Comparison of ENCODE assay signal across 8 mouse cellular contexts in the genomic region with DNA sequence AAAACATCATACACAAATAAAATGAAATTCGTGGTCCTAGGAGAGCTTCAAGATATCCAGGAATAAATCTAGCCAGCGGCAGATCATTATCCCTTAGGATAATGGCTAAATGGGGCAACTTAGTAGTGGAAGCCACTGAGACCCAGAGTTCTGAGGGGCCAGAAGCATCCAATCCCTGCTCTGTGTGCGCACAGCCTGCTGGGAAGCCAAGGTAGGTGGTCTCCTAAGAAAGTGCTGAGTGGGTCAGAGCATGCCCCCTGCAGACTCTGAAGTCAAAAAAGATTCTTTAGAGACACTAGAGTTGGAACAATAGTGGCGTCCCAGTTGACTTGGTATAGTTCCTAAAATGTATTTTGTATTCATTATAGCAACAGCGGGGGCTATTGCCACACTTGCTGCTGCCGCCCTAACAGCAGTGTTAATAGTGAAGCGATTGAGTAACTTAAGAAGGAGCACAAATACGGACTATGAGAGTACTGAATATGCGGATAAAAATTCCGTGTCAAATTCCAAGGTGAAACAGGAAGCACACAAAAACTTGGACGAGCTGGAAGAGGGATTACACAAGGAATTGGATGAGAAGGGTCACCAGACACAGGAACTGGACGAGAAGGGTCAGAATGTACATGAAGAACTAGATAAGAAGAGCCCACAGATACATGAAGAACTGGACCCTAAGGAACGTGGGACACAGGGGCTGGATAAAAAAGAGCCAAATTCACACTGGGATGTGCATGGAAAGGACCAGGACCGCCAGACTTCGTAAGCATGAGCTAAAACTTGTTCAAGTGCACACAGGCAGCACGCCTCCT. TPM values are rescaled to one million over a fixed set of nuclear protein-coding genes. Genes with fewer than 3 reads are reported as not detected.
DNase-seq lines count a peak whose midpoint lies in the region.

Gene Hspa4l, plus strand, starts transcription at position 472 of the 812 bp plus-strand sequence.

- no peaks in the 10 kb centered on the region for H3K36me3 ChIP-seq in heart, embryonic 10.5 days
- no peaks in the 10 kb centered on the region for H3K36me3 ChIP-seq in megakaryocyte, embryonic 14.5 days (replicated peaks; ENCODE audit: low read length)

- H3K27me3 ChIP-seq in heart, embryonic 10.5 days (ENCODE audit: insufficient read depth, poor library complexity, severe bottlenecking), result peaks cover 4% of the 10 kb centered on the region; the same call in 1 of the 2 replicates
- no peaks in the 10 kb centered on the region for H3K27me3 ChIP-seq in megakaryocyte, embryonic 14.5 days (replicated peaks)

- H3K9me3 ChIP-seq in heart, embryonic 10.5 days, result no peaks in the 10 kb centered on the region
- no peaks in the 10 kb centered on the region for H3K9me3 ChIP-seq in megakaryocyte, embryonic 14.5 days

- 0 out of 2 replicates have a peak within 1 kb of the TSS, but pooled peaks have one; percentile 29 for H3K27ac ChIP-seq in brown adipose tissue, adult 24 weeks (replicated peaks; ENCODE audit: low read depth, low read length)
- peak within 1 kb of the TSS; percentile 92 for H3K27ac ChIP-seq in heart, embryonic 10.5 days

- WGBS in heart, embryonic 10.5 days, result 24% methylated on average over 16 of the region's 16 CpGs

- peak within 1 kb of the TSS; percentile 87 for H3K4me3 ChIP-seq in brown adipose tissue, adult 24 weeks (ENCODE audit: insufficient read depth, low read depth, low read length)
- peak within 1 kb of the TSS; percentile 88 for H3K4me3 ChIP-seq in heart, embryonic 10.5 days
- H3K4me3 ChIP-seq in megakaryocyte, embryonic 14.5 days (replicated peaks), result peak within 1 kb of the TSS; percentile 100

- no peaks in the 10 kb centered on the region for H3K4me1 ChIP-seq in brown adipose tissue, adult 24 weeks (ENCODE audit: control insufficient read depth, insufficient read depth, insufficient read length, low read length)
- H3K4me1 ChIP-seq in heart, embryonic 10.5 days, result peaks cover 13% of the 10 kb centered on the region
- H3K4me1 ChIP-seq in megakaryocyte, embryonic 14.5 days, result peaks cover 18% of the 10 kb centered on the region

- DNase-seq in lung, adult 18-20 months, result peak; percentile 12 to 26
- no peak for DNase-seq in lung, postnatal 10 days
- no peak for DNase-seq in heart, embryonic 10.5 days (ENCODE audit: low spot score)
- DNase-seq in layer of hippocampus, postnatal 25 days (ENCODE audit: extremely low spot score in 1 of 2, low spot score in 1 of 2), result no peak
- DNase-seq in testis, postnatal 14 days (ENCODE audit: low spot score), result no peak
- DNase-seq in thymus, postnatal 10 days (ENCODE audit: low spot score in 2 of 2), result no peak

RNA-seq across cellular contexts. Expression of gene Hspa4l, which starts in this region (rescaled TPM):
- 36.8 and 43.5 TPM in 2 replicates for polyA plus RNA-seq in brown adipose tissue, adult 24 weeks (2012; ENCODE audit: insufficient read depth, insufficient read length, missing spikeins)
- polyA plus RNA-seq in heart, embryonic 10.5 days (2016; fragmentation: Nextera tagmentation; extraction: Ambion mirVana), result 18.0 and 30.2 TPM in 2 replicates
- total RNA-seq in layer of hippocampus, postnatal 25 days (2021), result 100 to 1,000 TPM; 143 to 145 TPM
- polyA plus RNA-seq in megakaryocyte, embryonic 14.5 days (2012; ENCODE audit: insufficient read depth, low replicate concordance), result 1.8 TPM in 1 of 2 replicates, not detected in the other

Comparison
In these comparisons a context has a peak if more than half of its experiments do, and no peak if none do; other contexts are left out.
1. DNase-seq: peak in lung, adult 18-20 months (2 of 2); none in lung, postnatal 10 days (single experiment), heart, embryonic 10.5 days (single experiment), layer of hippocampus, postnatal 25 days (0 of 2), testis, postnatal 14 days (single experiment) and thymus, postnatal 10 days (0 of 2).
2. Peak in every context shown above with its lines, with median percentiles within 50 percentile points of each other: H3K4me3 ChIP-seq.